Mouse (Mus musculus) testis, adult 2 months (tissue): ENCODE results near the gene Pigk.

Source experiments
- CTCF ChIP-seq: fragments of 200-500 bp; IDR thresholded peaks from 2 replicates; pipeline ENCODE4 v1.5.1; 2012; ENCODE audit warnings: low read depth, mild to moderate bottlenecking, inconsistent platforms, low read length, moderate library complexity; ENCODE audit not compliant: control insufficient read depth, insufficient read depth, insufficient replicate concordance
- POLR2A ChIP-seq: fragments of 200-500 bp; IDR thresholded peaks from 2 replicates; pipeline ENCODE4 v1.6.1; 2012; ENCODE audit warnings: low read depth, mild to moderate bottlenecking, inconsistent platforms, low read length, moderate library complexity; ENCODE audit not compliant: control insufficient read depth

DNA sequence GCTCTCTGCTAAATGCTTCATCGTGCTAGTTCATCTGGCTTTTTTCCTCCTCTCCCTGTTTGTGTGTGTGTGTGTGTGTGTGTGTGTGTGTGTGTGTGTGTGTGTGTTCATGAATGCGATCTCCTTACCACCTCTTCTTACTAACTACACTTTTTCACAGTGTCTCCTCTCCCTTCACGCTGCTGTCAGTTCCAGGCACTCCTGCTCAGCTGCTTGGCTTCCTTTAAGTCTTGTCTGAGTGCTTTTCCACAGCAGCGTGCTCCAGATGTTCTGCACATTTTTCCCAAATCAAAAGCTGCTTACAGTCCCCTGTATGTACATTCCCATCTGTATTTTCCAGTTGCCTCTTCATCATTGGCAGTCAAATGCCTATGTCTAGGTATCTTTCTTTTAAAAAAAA is 79.1 kb downstream of the Pigk start:
- no peak for TF ChIP-seq CTCF
- no peak for TF ChIP-seq POLR2A
